Mouse (Mus musculus): ENCODE measurements around the gene Celf1.
"Not testable (repeated sequence)": the region's sequence is repeated elsewhere in the genome, so short reads cannot be mapped to it uniquely, and the experiment has no call there.

Celf1 gene

GRCm38 (mm10) chr2:91025081-91025516, 84.9 kb downstream of the Celf1 start:
- no peak for DNase-seq

DNA sequence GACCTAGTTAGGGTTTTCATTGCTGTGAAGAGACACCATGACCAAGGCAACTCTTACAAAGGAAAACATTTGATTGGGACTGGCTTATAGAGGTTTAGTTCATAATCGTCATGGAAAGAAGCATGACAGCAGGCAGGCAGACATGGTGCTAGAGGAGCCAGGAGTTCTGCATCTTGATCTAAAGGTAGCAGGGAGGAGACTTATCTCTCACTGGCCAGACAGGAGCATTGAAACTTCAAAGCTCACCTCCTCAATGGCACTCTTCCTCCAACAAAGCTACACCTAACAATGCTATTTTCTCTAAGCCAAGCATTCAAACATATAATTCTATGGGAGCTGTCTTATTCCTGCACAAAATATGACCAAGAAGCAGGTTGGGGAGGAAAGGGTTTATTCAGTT, 86.3 kb downstream of the Celf1 start:
- DNase-seq = no peak

- peak; percentile 45 for DNase-seq
These were observed 87.4 kb downstream of the Celf1 start for GRCm38 (mm10) chr2:91027391-91028214.

GRCm38 (mm10) chr2:91031216-91031615, 91.0 kb downstream of the Celf1 start:
- DNase-seq = no peak

DNA sequence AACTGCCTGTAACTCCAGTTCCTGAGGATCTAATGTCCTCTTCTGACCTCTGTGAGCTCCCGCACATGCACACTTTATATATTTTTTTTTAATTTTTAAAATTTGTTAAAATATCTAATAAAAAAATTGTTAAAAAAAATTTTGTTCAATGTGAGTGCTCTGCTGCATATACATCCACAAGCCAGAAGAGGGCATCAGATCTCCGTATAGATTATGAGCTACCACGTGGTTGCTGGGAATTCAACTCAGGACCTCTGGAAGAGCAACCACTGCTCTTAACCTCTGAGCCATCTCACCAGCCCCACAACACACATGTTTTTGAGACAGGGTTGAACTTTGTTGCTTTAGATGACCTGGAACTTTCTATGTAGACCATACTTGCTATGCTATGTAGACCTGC, 92.8 kb downstream of the Celf1 start:
- DNase-seq = no peak

- DNase-seq = peak; percentile 52
These were observed 95.2 kb downstream of the Celf1 start, which contains the start of gene Rapsn for GRCm38 (mm10) chr2:91035385-91035784. Rapsn (plus strand) TSS chr2:91035620.

- DNase-seq = no peak
These were observed 101.6 kb downstream of the Celf1 start for GRCm38 (mm10) chr2:91041786-91042185.

GRCm38 (mm10) chr2:91042651-91043398, 102.6 kb downstream of the Celf1 start:
- DNase-seq = no peak

- no peak for DNase-seq
These were observed 104.5 kb downstream of the Celf1 start for GRCm38 (mm10) chr2:91044727-91045126.

- not testable (repeated sequence) for DNase-seq
These were observed 105.6 kb downstream of the Celf1 start for GRCm38 (mm10) chr2:91045805-91046204.

GRCm38 (mm10) chr2:91047359-91047758, 107.2 kb downstream of the Celf1 start:
- DNase-seq = no peak

DNA sequence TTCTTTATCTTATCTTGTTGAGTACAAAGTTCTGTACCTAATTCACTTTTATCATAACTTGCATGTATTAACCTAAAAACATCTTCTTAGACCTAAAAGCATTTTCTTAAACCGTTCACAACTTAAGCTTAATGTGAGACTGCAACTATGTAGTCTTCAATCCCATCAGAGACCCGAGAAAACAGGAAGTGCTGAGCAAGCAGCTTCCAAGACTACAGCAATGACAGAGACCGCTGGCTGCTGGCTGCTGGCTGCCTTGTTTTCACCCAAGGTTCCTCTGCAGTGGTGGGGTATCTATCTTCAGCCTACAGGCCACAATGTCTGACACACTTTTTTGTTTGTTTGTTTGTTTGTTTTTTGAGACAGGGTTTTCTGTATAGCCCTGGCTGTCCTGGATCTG, 111.7 kb downstream of the Celf1 start:
- no peak for DNase-seq

DNA sequence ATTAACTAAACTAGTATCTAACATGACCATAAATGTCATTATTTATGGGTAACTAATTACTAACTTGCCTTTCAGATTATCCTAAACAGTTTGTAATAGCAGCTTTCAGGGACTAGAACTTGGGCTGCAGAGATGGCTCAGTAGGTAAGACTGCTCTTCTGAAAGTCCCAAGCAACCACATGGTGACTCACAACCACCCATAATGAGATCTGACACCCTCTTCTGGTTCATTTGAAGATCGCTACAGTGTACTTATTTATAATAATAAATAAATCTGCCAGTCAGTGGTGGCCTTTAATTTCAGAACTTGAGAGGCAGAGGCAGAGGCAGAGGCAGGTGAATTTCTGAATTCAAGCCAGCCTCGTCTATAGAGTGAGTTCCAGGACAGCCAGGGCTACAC, 112.6 kb downstream of the Celf1 start:
- no peak for DNase-seq

DNA sequence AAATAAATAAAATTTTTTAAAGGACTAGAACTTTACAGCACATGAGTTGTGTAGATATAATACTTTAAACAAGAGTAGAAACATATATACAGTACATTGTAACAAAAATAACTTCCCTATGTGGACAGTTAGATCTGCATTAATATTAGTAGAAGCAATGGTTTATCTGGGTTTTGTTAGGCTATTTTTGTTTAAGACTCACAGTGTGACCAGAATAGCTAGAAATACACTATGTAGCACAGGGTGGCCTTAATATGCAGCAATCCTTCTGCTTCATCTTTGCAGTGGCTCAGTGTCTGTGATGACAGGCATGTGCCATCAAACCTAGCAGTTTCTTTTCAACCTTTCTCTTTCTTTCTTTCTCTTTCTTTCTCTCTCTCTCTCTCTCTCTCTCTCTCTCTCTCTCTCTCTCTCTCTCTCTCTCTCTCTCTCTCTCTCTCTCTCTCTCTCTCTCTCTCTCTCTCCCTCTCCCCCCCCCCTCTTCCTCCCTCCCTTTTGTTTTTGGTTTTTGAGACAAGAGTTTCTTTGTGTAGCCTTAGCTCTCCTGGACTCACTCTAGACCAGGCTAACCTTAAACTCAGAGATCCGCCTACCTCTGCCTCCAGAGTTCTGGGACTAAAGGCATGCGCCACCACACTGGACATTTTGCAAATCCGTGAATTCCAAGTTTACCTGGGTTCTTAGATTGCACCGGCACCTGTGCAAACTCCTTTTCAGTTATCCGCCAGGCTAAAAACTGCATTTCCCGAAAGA, 113.2 kb downstream of the Celf1 start:
- no peak for DNase-seq

- peak; percentile 99 for DNase-seq
These were observed 113.8 kb downstream of the Celf1 start, which contains the start of gene Psmc3 for GRCm38 (mm10) chr2:91053934-91054382. Psmc3 (plus strand) TSS chr2:91054009.

DNA sequence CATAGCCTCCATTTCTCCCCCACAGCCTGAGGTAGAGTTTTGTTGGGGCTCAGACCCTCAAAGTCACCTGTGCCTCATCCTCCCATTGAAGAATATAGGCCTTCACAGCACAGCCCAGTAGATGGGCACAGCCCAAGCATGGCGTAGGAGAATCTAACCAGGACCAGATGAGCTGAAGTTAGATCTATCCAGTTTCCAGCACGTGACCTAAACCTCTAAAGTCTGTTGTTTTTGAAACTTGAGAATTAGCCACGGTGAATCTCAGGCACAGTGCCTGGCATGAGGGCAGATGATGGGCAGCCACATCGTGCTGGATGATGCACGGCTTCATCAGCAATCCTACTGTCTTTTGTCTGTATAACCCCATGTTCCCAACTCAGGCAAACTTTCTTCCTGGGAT, 118.3 kb downstream of the Celf1 start:
- no peak for DNase-seq

- DNase-seq = no peak
These were observed 119.2 kb downstream of the Celf1 start for GRCm38 (mm10) chr2:91059376-91059775.

GRCm38 (mm10) chr2:91060544-91061355, 120.6 kb downstream of the Celf1 start:
- peak; percentile 63 for DNase-seq

DNA sequence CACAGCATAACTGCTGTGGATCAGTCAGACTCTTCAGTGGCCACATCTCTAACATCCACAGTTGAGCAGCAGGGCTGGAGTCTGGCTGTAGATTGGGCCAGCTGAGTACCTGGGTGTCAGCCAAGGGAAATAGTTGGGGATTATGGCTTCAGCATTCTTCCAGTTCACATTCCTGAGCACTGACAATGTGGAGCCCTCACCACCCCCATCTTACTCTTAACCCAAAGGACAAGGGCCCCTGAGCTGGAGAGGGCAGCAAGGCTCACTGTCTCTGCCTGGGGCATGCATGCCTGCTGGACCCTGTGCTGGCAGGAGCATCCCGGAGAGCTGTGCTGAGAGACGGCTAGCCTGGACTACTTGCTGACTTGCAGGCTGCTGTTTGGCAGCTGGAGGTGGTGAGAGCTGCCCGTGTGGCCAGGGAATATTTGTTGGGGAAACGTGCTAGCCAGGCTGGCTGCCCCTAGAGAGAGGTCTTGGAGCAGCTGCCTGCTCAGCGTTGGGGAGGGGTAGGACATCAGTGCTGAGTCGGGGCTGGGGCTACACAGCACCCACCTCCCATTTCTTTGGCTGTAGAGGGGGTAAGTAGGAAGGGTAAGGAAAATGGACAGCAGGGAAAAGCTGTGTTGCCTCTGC, 121.8 kb downstream of the Celf1 start:
- DNase-seq = peak; percentile 76

DNA sequence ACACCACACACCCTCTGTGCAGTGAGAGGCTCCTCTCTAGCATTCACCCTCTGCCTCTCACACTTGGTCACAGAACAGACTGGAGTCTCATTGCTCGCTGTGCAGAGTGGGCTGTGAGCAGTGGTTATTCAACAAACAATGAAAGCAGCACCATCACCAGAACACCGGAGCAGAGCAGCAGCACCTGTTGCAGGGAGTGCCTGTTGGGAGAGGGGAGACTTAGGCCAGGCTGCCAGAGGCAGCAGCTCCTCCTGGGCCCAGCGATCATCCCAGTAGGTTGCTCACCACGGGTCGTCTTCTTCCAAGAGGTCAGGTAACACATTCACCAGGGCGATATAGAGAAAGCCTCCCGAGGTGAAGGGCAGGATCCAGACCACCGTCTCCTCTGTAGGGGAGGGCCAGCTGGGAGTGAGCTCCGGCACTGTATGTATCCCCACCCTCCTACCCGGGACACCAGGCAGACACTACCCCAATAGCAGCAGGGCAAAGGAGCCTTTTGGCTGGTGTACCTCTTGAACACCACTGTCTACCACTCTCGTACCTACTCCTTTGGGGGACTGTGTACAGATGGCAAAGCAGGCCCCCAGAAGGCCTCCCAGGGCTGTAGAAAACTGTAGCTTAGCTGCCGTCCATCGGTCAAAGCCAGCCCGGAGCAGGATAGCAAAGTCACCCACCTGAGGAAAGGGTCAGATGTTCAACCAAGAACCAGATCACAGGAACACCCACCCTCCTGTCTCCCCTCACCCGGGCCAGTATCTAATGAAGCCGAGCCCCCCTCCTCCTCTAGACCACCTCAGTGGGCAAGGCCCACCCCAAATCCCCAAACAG, 122.8 kb downstream of the Celf1 start:
- no peak for DNase-seq

- no peak for DNase-seq
These were observed 124.0 kb downstream of the Celf1 start for GRCm38 (mm10) chr2:91064211-91064610.
